Mouse (Mus musculus): Measurements from ENCODE around the gene Rab7b. TPM values are rescaled to one million over a fixed set of nuclear protein-coding genes. Genes with fewer than 3 reads are reported as not detected.

The Rab7b gene
- polyA plus RNA-seq, 1 experiment from 2014 or later, result 2.5 TPM

DNA sequence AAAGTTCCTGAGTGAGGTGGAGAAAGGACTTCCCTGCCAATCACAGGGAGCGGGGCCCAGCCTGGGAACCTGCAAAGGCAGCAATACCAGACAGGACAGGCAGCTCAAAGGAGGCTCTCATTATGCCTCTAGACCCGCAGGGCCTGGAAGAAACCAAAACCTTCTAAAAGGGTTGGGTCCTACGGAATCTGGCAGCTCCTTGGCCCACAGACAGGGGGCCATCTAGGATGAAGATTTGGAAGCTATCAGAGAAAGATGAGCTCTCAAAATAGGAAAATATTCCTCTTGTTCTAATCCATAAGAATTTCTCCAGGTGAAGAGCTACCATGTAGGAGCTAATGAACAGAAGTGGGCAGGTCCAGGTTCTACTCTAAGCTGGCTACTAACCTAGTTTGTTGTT is 521 bp downstream of the Rab7b start:
- Histone ChIP-seq H3K27ac (ENCODE audit: low read length) (no peak overlapping the region), H3K9ac (ENCODE audit: low read length) (no peak overlapping the region), H3K9me3 (replicated peaks; ENCODE audit: control insufficient read depth, low read length) (no peaks in the 10 kb centered on the region), H3K36me3 (ENCODE audit: control insufficient read depth, insufficient read depth) (no peaks in the 10 kb centered on the region), H3K4me3 (ENCODE audit: low read length) (no peak overlapping the region), H3K27me3 (ENCODE audit: control insufficient read depth, insufficient read depth, low read length) (no peaks in the 10 kb centered on the region), H3K4me1 (ENCODE audit: control insufficient read depth, insufficient read depth, low read length) (peaks cover 7% of the 10 kb centered on the region; the same call in 1 of the 2 replicates), H3K4me2 (ENCODE audit: low read depth, low read length) (no peak overlapping the region)
- ATAC-seq (replicated peaks; ENCODE audit: extremely low read depth, insufficient read depth, low FRiP score), result no peak
- 84% methylated on average over 3 of the region's 3 CpGs for WGBS

- no peaks in the 10 kb centered on the region for H3K36me3 ChIP-seq (ENCODE audit: control insufficient read depth, insufficient read depth)
- no peak overlapping the region for H3K4me2 ChIP-seq (ENCODE audit: low read depth, low read length)
- H3K4me1 ChIP-seq (ENCODE audit: control insufficient read depth, insufficient read depth, low read length), result peaks cover 7% of the 10 kb centered on the region; the same call in 1 of the 2 replicates
- H3K27ac ChIP-seq (ENCODE audit: low read length), result no peak overlapping the region
- WGBS, result 78% methylated on average over 5 of the region's 5 CpGs
- no peak overlapping the region for H3K9ac ChIP-seq (ENCODE audit: low read length)
- no peaks in the 10 kb centered on the region for H3K9me3 ChIP-seq (replicated peaks; ENCODE audit: control insufficient read depth, low read length)
- no peaks in the 10 kb centered on the region for H3K27me3 ChIP-seq (ENCODE audit: control insufficient read depth, insufficient read depth, low read length)
- no peak overlapping the region for H3K4me3 ChIP-seq (ENCODE audit: low read length)
- ATAC-seq (replicated peaks; ENCODE audit: extremely low read depth, insufficient read depth, low FRiP score), result no peak
These were observed 1.4 kb downstream of the Rab7b start for GRCm38 (mm10) chr1:131689899-131690298.

GRCm38 (mm10) chr1:131690435-131690834 is 1.9 kb downstream of the Rab7b start:
- H3K36me3 ChIP-seq (ENCODE audit: control insufficient read depth, insufficient read depth), result no peaks in the 10 kb centered on the region
- no peak overlapping the region for H3K4me2 ChIP-seq (ENCODE audit: low read depth, low read length)
- no peaks in the 10 kb centered on the region for H3K27me3 ChIP-seq (ENCODE audit: control insufficient read depth, insufficient read depth, low read length)
- ATAC-seq (replicated peaks; ENCODE audit: extremely low read depth, insufficient read depth, low FRiP score), result peak; percentile 89
- no peaks in the 10 kb centered on the region for H3K9me3 ChIP-seq (replicated peaks; ENCODE audit: control insufficient read depth, low read length)
- no peak overlapping the region for H3K4me3 ChIP-seq (ENCODE audit: low read length)
- H3K27ac ChIP-seq (ENCODE audit: low read length), result no peak overlapping the region
- H3K4me1 ChIP-seq (ENCODE audit: control insufficient read depth, insufficient read depth, low read length), result peaks cover 7% of the 10 kb centered on the region; the same call in 1 of the 2 replicates
- 39% methylated on average over 3 of the region's 3 CpGs for WGBS
- no peak overlapping the region for H3K9ac ChIP-seq (ENCODE audit: low read length)

- H3K4me3 ChIP-seq (ENCODE audit: low read length), result no peak overlapping the region
- H3K4me2 ChIP-seq (ENCODE audit: low read depth, low read length), result no peak overlapping the region
- H3K4me1 ChIP-seq (ENCODE audit: control insufficient read depth, insufficient read depth, low read length), result peaks cover 8% of the 10 kb centered on the region; the same call in 1 of the 2 replicates
- no peak overlapping the region for H3K9ac ChIP-seq (ENCODE audit: low read length)
- no peak overlapping the region for H3K27ac ChIP-seq (ENCODE audit: low read length)
- no peaks in the 10 kb centered on the region for H3K9me3 ChIP-seq (replicated peaks; ENCODE audit: control insufficient read depth, low read length)
- ATAC-seq (replicated peaks; ENCODE audit: extremely low read depth, insufficient read depth, low FRiP score), result no peak
- no peaks in the 10 kb centered on the region for H3K27me3 ChIP-seq (ENCODE audit: control insufficient read depth, insufficient read depth, low read length)
- H3K36me3 ChIP-seq (ENCODE audit: control insufficient read depth, insufficient read depth), result no peaks in the 10 kb centered on the region
These were observed 2.9 kb downstream of the Rab7b start for GRCm38 (mm10) chr1:131691356-131691755.

DNA sequence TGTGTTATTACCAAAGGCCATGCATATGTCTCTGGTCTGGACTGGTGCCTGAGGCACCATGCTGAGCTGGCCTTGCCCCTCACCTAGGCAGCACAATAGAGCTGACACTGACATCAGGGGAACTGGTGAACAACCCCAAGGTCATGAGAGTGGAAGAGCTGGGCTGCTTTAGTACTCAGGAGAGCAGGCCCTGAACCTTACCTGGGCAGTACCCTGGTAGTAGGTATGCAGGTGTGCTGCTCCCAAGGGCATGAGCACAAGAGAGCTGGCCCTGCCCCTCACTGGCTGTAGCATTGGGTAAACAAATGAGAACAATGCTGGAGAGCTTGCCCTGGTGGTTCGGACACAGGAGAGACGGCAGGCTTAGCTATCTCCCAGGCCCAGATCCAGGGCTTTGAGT is 6.8 kb downstream of the Rab7b start:
- no peak overlapping the region for H3K4me2 ChIP-seq (ENCODE audit: low read depth, low read length)
- ATAC-seq (replicated peaks; ENCODE audit: extremely low read depth, insufficient read depth, low FRiP score), result no peak
- H3K9me3 ChIP-seq (replicated peaks; ENCODE audit: control insufficient read depth, low read length), result no peaks in the 10 kb centered on the region
- 74% methylated on average over 2 of the region's 2 CpGs for WGBS
- H3K4me1 ChIP-seq (ENCODE audit: control insufficient read depth, insufficient read depth, low read length), result peaks cover 11% of the 10 kb centered on the region; the same call in 1 of the 2 replicates
- no peak overlapping the region for H3K27ac ChIP-seq (ENCODE audit: low read length)
- H3K9ac ChIP-seq (ENCODE audit: low read length), result no peak overlapping the region
- H3K4me3 ChIP-seq (ENCODE audit: low read length), result no peak overlapping the region
- no peaks in the 10 kb centered on the region for H3K27me3 ChIP-seq (ENCODE audit: control insufficient read depth, insufficient read depth, low read length)
- H3K36me3 ChIP-seq (ENCODE audit: control insufficient read depth, insufficient read depth), result no peaks in the 10 kb centered on the region

DNA sequence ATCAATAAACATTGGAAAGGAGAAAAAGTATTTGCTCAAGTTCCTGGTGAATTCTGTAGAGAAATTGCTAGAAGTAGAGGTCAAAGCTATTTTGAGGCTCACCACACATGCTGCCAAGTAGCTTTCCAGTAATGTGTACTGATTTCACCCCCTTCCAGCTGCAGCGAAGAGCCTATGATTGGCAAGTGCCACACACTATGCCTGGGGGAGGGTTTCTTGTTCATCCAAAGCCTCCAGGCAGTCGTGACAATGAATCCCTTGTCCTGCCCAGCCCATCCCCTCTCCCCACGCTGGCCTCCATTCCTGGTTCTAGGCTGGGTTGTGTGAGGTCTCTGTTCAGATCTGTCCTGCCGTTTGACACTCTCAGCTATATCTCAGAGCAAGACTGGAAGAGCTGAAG is 7.8 kb downstream of the Rab7b start:
- no peak for ATAC-seq (replicated peaks; ENCODE audit: extremely low read depth, insufficient read depth, low FRiP score)
- no peak overlapping the region for H3K4me2 ChIP-seq (ENCODE audit: low read depth, low read length)
- no peaks in the 10 kb centered on the region for H3K36me3 ChIP-seq (ENCODE audit: control insufficient read depth, insufficient read depth)
- WGBS, result 33% methylated on average over 4 of the region's 4 CpGs
- no peak overlapping the region for H3K4me3 ChIP-seq (ENCODE audit: low read length)
- no peaks in the 10 kb centered on the region for H3K27me3 ChIP-seq (ENCODE audit: control insufficient read depth, insufficient read depth, low read length)
- H3K27ac ChIP-seq (ENCODE audit: low read length), result no peak overlapping the region
- no peak overlapping the region for H3K9ac ChIP-seq (ENCODE audit: low read length)
- no peaks in the 10 kb centered on the region for H3K9me3 ChIP-seq (replicated peaks; ENCODE audit: control insufficient read depth, low read length)
- H3K4me1 ChIP-seq (ENCODE audit: control insufficient read depth, insufficient read depth, low read length), result 0 out of 2 replicates have a peak, but pooled peaks cover 4% of the 10 kb centered on the region

GRCm38 (mm10) chr1:131698770-131699169 is 10.3 kb downstream of the Rab7b start:
- H3K9me3 ChIP-seq (replicated peaks; ENCODE audit: control insufficient read depth, low read length), result no peaks in the 10 kb centered on the region
- no peak overlapping the region for H3K4me3 ChIP-seq (ENCODE audit: low read length)
- H3K27me3 ChIP-seq (ENCODE audit: control insufficient read depth, insufficient read depth, low read length), result no peaks in the 10 kb centered on the region
- H3K36me3 ChIP-seq (ENCODE audit: control insufficient read depth, insufficient read depth), result no peaks in the 10 kb centered on the region
- no peak overlapping the region for H3K4me2 ChIP-seq (ENCODE audit: low read depth, low read length)
- 93% methylated on average over 3 of the region's 3 CpGs for WGBS
- H3K27ac ChIP-seq (ENCODE audit: low read length), result no peak overlapping the region
- no peak overlapping the region for H3K9ac ChIP-seq (ENCODE audit: low read length)
- ATAC-seq (replicated peaks; ENCODE audit: extremely low read depth, insufficient read depth, low FRiP score), result no peak
- peaks cover 9% of the 10 kb centered on the region; the same call in 1 of the 2 replicates for H3K4me1 ChIP-seq (ENCODE audit: control insufficient read depth, insufficient read depth, low read length)

GRCm38 (mm10) chr1:131699642-131700041 is 11.1 kb downstream of the Rab7b start:
- no peaks in the 10 kb centered on the region for H3K9me3 ChIP-seq (replicated peaks; ENCODE audit: control insufficient read depth, low read length)
- H3K4me2 ChIP-seq (ENCODE audit: low read depth, low read length), result no peak overlapping the region
- H3K27ac ChIP-seq (ENCODE audit: low read length), result no peak overlapping the region
- no peak overlapping the region for H3K9ac ChIP-seq (ENCODE audit: low read length)
- WGBS, result 62% methylated on average over 4 of the region's 4 CpGs
- H3K4me3 ChIP-seq (ENCODE audit: low read length), result no peak overlapping the region
- H3K36me3 ChIP-seq (ENCODE audit: control insufficient read depth, insufficient read depth), result no peaks in the 10 kb centered on the region
- peaks cover 9% of the 10 kb centered on the region; the same call in 1 of the 2 replicates for H3K4me1 ChIP-seq (ENCODE audit: control insufficient read depth, insufficient read depth, low read length)
- no peak for ATAC-seq (replicated peaks; ENCODE audit: extremely low read depth, insufficient read depth, low FRiP score)
- H3K27me3 ChIP-seq (ENCODE audit: control insufficient read depth, insufficient read depth, low read length), result no peaks in the 10 kb centered on the region

- H3K36me3 ChIP-seq (ENCODE audit: control insufficient read depth, insufficient read depth), result no peaks in the 10 kb centered on the region
- no peak overlapping the region for H3K4me3 ChIP-seq (ENCODE audit: low read length)
- no peak overlapping the region for H3K27ac ChIP-seq (ENCODE audit: low read length)
- peaks cover 9% of the 10 kb centered on the region; the same call in 1 of the 2 replicates for H3K4me1 ChIP-seq (ENCODE audit: control insufficient read depth, insufficient read depth, low read length)
- H3K9me3 ChIP-seq (replicated peaks; ENCODE audit: control insufficient read depth, low read length), result no peaks in the 10 kb centered on the region
- 69% methylated on average over 5 of the region's 5 CpGs for WGBS
- no peak overlapping the region for H3K4me2 ChIP-seq (ENCODE audit: low read depth, low read length)
- no peaks in the 10 kb centered on the region for H3K27me3 ChIP-seq (ENCODE audit: control insufficient read depth, insufficient read depth, low read length)
- H3K9ac ChIP-seq (ENCODE audit: low read length), result no peak overlapping the region
- ATAC-seq (replicated peaks; ENCODE audit: extremely low read depth, insufficient read depth, low FRiP score), result no peak
These were observed 12.0 kb downstream of the Rab7b start for GRCm38 (mm10) chr1:131700447-131700846.

Data from heart, embryonic 16.5 days (tissue).